Mouse (Mus musculus) liver, embryonic 14.5 days (tissue): ENCODE measurements around the gene Glis2. TPM values are rescaled to one million over a fixed set of nuclear protein-coding genes. Genes with fewer than 3 reads are reported as not detected.
A peak's percentile ranks its signal among the peaks of the same experiment; 100 is the strongest.

ENCODE experiments used
- ATAC-seq: fragments of 200-750 bp; cut with Nextera tagmentation; 2 replicates; pipeline ENCODE4 v1.8.0; 2017; ENCODE audit warnings: moderate number of reproducible peaks, mild to moderate bottlenecking, moderate library complexity; ENCODE audit not compliant: insufficient read depth
- DNase-seq, 3 experiments: peaks; one replicate each; pipeline ENCODE4 v3.0.0-alpha.2; 2012 to 2013; ENCODE audit warnings: low read depth in 3 of 3, low spot score in 3 of 3
- H3K27ac ChIP-seq: fragments of 300-500 bp; sonication (generic); 2 replicates; pipeline ENCODE4 v1.5.1; 2014; ENCODE audit warnings: moderate library complexity, mild to moderate bottlenecking, control low read depth, inconsistent platforms
- H3K27me3 ChIP-seq: fragments of 300-500 bp; sonication (generic); 2 replicates; pipeline ENCODE4 v1.6.1; 2014; ENCODE audit warnings: mild to moderate bottlenecking, low read length, moderate library complexity; ENCODE audit not compliant: control insufficient read depth, insufficient read depth
- H3K36me3 ChIP-seq: fragments of 300-500 bp; sonication (generic); replicated peaks from 2 replicates; pipeline ENCODE4 v1.6.1; 2014; ENCODE audit warnings: low read depth; ENCODE audit not compliant: control insufficient read depth, insufficient read depth
- H3K4me1 ChIP-seq, 2 experiments: fragments of 200-500 bp in 1 of 2; fragments of 300-500 bp in 1 of 2; sonication (generic) in 1 of 2; replicated peaks; 2 replicates each; pipeline ENCODE4 v1.6.1; 2012 to 2014; ENCODE audit warnings: antibody characterized with exemption in 1 of 2, inconsistent platforms in 1 of 2, low read length in 1 of 2; ENCODE audit not compliant: control insufficient read depth in 2 of 2, insufficient read depth in 2 of 2
- H3K4me2 ChIP-seq: fragments of 300-500 bp; sonication (generic); 2 replicates; pipeline ENCODE4 v1.6.1; 2014; ENCODE audit warnings: low read depth, mild to moderate bottlenecking, control low read depth, moderate library complexity
- H3K4me3 ChIP-seq, 2 experiments: fragments of 200-500 bp in 1 of 2; fragments of 300-500 bp in 1 of 2; sonication (generic) in 1 of 2; 2 replicates each; pipeline ENCODE4 v1.5.1; 2012 to 2014; ENCODE audit warnings: low read depth in 2 of 2, low read length in 2 of 2, mild to moderate bottlenecking in 2 of 2, control low read depth in 1 of 2, inconsistent platforms in 1 of 2, moderate library complexity in 1 of 2; ENCODE audit not compliant: insufficient read depth in 1 of 2
- H3K9ac ChIP-seq: fragments of 300-500 bp; sonication (generic); replicated peaks from 2 replicates; pipeline ENCODE4 v1.6.1; 2014; ENCODE audit warnings: mild to moderate bottlenecking, control low read depth, moderate library complexity
- H3K9me3 ChIP-seq: fragments of 300-500 bp; sonication (generic); 2 replicates; pipeline ENCODE4 v1.6.1; 2016; ENCODE audit warnings: low read length, mixed read lengths; ENCODE audit not compliant: control insufficient read depth
- CTCF ChIP-seq: IDR thresholded peaks from 2 replicates; pipeline ENCODE4 v1.5.1; 2016; ENCODE audit warnings: antibody characterized with exemption, low read depth, control low read depth
- EP300 ChIP-seq: IDR thresholded peaks from 2 replicates; pipeline ENCODE4 v1.6.1; 2016; ENCODE audit warnings: antibody characterized with exemption, low read depth
- WGBS: fragments of 180-500 bp; shearing (Covaris S2); extraction: QIAGEN DNeasy Blood & Tissue Kit; methylation state at CpG from one replicate; pipeline ENCODE4 v1.1.7; 2014; ENCODE audit not compliant: insufficient replicate concordance; 5-methylcytosine and 5-hydroxymethylcytosine counted together
- polyA plus RNA-seq, 2 experiments: library from polyadenylated mRNA; depleted of rRNA in 1 of 2; stranded (reverse) in 1 of 2; unstranded in 1 of 2; fragments of >200 nt; fragmentation: Nextera tagmentation in 1 of 2; extraction: Ambion mirVana in 1 of 2; gene quantifications; 2 replicates each; pipeline versions ENCODE4 v1.2.1 to v1.2.3; 2012 to 2014

Gene Glis2
- polyA plus RNA-seq, 2 experiments = 1.7 to 2.8 TPM

DNA sequence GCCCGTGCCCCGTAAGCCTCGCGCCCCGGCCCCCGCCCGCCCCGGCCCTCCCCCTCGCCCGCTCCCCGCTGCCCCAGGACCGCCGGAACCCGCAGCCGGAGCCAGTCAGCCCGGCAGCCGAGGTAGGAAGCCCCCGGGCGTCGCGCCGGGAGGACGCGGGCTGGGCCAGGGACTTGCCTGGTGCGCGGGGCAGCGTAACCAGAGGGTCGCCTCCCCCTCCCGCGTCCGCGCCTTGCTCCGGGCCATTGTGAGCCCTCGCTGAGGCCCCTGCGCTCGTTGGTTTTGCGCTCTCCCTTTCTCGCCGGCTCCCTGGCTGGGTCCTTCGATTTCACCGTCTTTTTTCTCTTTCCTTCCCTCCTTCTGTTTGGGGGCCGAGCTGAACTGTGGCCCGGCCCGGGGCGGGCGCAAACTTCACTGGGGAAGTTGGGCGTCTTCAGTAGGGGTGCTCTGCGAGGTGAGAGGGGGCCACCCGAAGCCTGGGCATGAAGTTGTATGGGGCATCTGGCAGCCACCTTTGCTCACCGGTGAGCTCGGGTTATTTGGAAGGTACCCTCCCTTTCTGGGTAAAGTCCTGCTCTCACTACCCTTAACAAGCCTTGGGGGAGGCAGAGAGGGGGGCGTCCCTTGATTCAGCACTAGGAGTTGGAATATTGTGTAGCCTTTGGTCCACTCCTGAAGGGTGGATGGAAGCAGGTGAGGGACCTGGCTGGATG lies 457 bp downstream of the Glis2 start:
- no peak for DNase-seq
- H3K4me1 ChIP-seq = no peaks in the 10 kb centered on the region; a peak in 1 of 4 replicates
- peak overlapping the region; percentile 35 for H3K9ac ChIP-seq
- TF ChIP-seq EP300 (no peak), CTCF (no peak)
- H3K36me3 ChIP-seq = no peaks in the 10 kb centered on the region
- H3K27ac ChIP-seq = no peak overlapping the region
- H3K9me3 ChIP-seq = no peaks in the 10 kb centered on the region
- H3K27me3 ChIP-seq = peaks cover 46% of the 10 kb centered on the region
- no peak for ATAC-seq
- 1% methylated on average over 52 of the region's 52 CpGs for WGBS
- H3K4me2 ChIP-seq = peak overlapping the region; percentile 61
- H3K4me3 ChIP-seq = peak overlapping the region; percentile 53 to 54

GRCm38 (mm10) chr16:4595527-4595963 lies 1.0 kb downstream of the Glis2 start:
- H3K27ac ChIP-seq = no peak overlapping the region
- H3K27me3 ChIP-seq = peaks cover 46% of the 10 kb centered on the region
- ATAC-seq (no peak), DNase-seq (no peak)
- H3K9me3 ChIP-seq = no peaks in the 10 kb centered on the region
- TF ChIP-seq CTCF = no peak
- TF ChIP-seq EP300 = no peak
- no peaks in the 10 kb centered on the region for H3K36me3 ChIP-seq
- H3K4me1 ChIP-seq = no peaks in the 10 kb centered on the region; a peak in 1 of 4 replicates
- H3K4me2 ChIP-seq = peak overlapping the region; percentile 61
- H3K4me3 ChIP-seq = peak overlapping the region; percentile 53 to 54
- 33% methylated on average over 5 of the region's 5 CpGs for WGBS
- H3K9ac ChIP-seq = no peak overlapping the region

- ATAC-seq (no peak), DNase-seq (no peak)
- no peaks in the 10 kb centered on the region for H3K9me3 ChIP-seq
- WGBS = 51% methylated on average over 3 of the region's 3 CpGs
- peak overlapping the region in 1 of 2 experiments; percentile 0; a peak in 1 of 4 replicates for H3K4me3 ChIP-seq
- no peak for TF ChIP-seq EP300
- no peak for TF ChIP-seq CTCF
- H3K27ac ChIP-seq = no peak overlapping the region
- no peaks in the 10 kb centered on the region for H3K36me3 ChIP-seq
- H3K4me2 ChIP-seq = peak overlapping the region; percentile 61
- no peak overlapping the region for H3K9ac ChIP-seq
- H3K4me1 ChIP-seq = no peaks in the 10 kb centered on the region; a peak in 1 of 4 replicates
- H3K27me3 ChIP-seq = peaks cover 46% of the 10 kb centered on the region
These were observed 1.7 kb downstream of the Glis2 start for GRCm38 (mm10) chr16:4596141-4596728.

GRCm38 (mm10) chr16:4596836-4597235 lies 2.3 kb downstream of the Glis2 start:
- no peak overlapping the region for H3K4me3 ChIP-seq
- no peaks in the 10 kb centered on the region for H3K36me3 ChIP-seq
- 52% methylated on average over 2 of the region's 2 CpGs for WGBS
- H3K27ac ChIP-seq = no peak overlapping the region
- H3K9me3 ChIP-seq = no peaks in the 10 kb centered on the region
- H3K4me2 ChIP-seq = no peak overlapping the region
- H3K9ac ChIP-seq = no peak overlapping the region
- ATAC-seq (no peak), DNase-seq (no peak)
- no peak for TF ChIP-seq CTCF
- TF ChIP-seq EP300 = no peak
- no peaks in the 10 kb centered on the region; a peak in 1 of 4 replicates for H3K4me1 ChIP-seq
- peaks cover 46% of the 10 kb centered on the region for H3K27me3 ChIP-seq

DNA sequence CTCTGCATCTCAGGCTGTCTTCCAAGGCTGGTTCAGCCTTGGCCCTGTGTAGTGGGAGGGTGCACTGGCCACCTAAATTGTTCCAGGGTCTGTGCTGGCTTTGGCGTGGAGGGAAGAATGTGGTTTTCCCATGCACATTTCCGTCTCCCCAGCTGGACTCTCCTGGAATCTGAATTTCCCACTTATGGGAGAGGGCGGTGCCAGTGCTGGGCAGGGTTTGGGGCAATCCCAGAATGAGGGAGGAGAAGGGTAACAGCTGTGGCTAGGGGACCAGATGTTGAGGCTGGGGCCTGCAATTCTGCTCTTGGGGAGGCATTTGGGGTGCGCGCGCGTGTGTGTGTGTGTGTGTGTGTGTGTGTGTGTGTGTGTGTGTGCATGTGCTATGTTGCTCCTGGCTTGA lies 2.8 kb downstream of the Glis2 start:
- Histone ChIP-seq H3K4me3 (no peak overlapping the region), H3K9ac (no peak overlapping the region), H3K27ac (no peak overlapping the region), H3K36me3 (no peaks in the 10 kb centered on the region), H3K4me2 (no peak overlapping the region), H3K4me1 (peaks cover 0 to 2% of the 10 kb centered on the region in 2 experiments; a peak in 1 of 4 replicates), H3K27me3 (peaks cover 43% of the 10 kb centered on the region), H3K9me3 (no peaks in the 10 kb centered on the region)
- ATAC-seq (no peak), DNase-seq (no peak)
- TF ChIP-seq CTCF = no peak
- TF ChIP-seq EP300 = no peak
- WGBS = 65% methylated on average over 7 of the region's 7 CpGs
